Mouse (Mus musculus) embryonic fibroblast, embryonic 13.5 days (primary cell): ENCODE results near the gene Slc9a3r1. TPM values are rescaled to one million over a fixed set of nuclear protein-coding genes. Genes with fewer than 3 reads are reported as not detected.
A peak's percentile ranks its signal among the peaks of the same experiment; 100 is the strongest.

ENCODE experiments used
- H3K27ac ChIP-seq: 2 replicates; pipeline ENCODE4 v1.5.1; 2012; ENCODE audit warnings: low read length, control low read depth, inconsistent platforms; ENCODE audit not compliant: insufficient read depth
- H3K4me1 ChIP-seq: 2 replicates; pipeline ENCODE4 v1.6.1; 2011; ENCODE audit warnings: low read length; ENCODE audit not compliant: control insufficient read depth, insufficient read depth
- H3K4me3 ChIP-seq: 2 replicates; pipeline ENCODE4 v1.5.1; 2011; ENCODE audit warnings: mild to moderate bottlenecking, control low read depth, low read length; ENCODE audit not compliant: insufficient read depth
- CTCF ChIP-seq: IDR thresholded peaks from 2 replicates; pipeline ENCODE4 v1.5.1; 2011; ENCODE audit warnings: mild to moderate bottlenecking, control low read depth, low read length, moderate library complexity, borderline replicate concordance; ENCODE audit not compliant: insufficient read depth
- POLR2A ChIP-seq: IDR thresholded peaks from 2 replicates; pipeline ENCODE4 v1.6.1; 2011; ENCODE audit warnings: low read depth, mild to moderate bottlenecking, control low read depth, low read length, moderate library complexity
- polyA plus RNA-seq: library from polyadenylated mRNA; stranded (reverse); fragments of >200 nt; gene quantifications from 2 replicates; pipeline ENCODE4 v1.2.4, GENCODE M21; 2011; ENCODE audit warnings: low read depth; ENCODE audit not compliant: missing spikeins, insufficient read length

Gene Slc9a3r1
- polyA plus RNA-seq, 1 experiment: 22.3 TPM

DNA sequence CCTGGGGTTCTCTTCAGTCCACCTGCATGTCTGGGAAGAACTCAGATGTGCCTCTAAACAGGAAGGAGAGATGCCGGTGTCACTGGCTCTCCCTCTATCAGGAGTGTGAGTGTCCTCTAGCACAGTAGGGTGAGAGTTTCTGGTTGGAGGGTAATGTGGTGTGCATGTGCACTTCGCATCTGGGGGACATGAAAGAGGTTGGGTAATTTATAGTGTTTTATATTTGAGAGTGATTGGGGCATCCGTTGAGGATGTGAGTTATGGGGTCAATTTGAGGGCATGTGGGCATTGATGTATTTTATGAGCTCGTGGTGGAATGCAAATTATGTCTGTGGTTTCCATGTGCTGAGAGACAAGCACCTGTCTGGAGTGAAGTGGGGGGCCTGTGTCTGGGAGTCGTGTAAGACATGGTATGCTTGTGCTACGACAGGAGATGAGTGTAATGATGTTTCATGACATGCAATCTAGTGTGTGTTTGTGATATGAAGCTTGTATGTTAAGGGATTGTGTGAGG is 12.3 kb upstream of the Slc9a3r1 start:
- no peaks in the 10 kb centered on the region for H3K4me1 ChIP-seq
- no peak overlapping the region for H3K4me3 ChIP-seq
- TF ChIP-seq CTCF (no peak), POLR2A (no peak)
- H3K27ac ChIP-seq: no peak overlapping the region

DNA sequence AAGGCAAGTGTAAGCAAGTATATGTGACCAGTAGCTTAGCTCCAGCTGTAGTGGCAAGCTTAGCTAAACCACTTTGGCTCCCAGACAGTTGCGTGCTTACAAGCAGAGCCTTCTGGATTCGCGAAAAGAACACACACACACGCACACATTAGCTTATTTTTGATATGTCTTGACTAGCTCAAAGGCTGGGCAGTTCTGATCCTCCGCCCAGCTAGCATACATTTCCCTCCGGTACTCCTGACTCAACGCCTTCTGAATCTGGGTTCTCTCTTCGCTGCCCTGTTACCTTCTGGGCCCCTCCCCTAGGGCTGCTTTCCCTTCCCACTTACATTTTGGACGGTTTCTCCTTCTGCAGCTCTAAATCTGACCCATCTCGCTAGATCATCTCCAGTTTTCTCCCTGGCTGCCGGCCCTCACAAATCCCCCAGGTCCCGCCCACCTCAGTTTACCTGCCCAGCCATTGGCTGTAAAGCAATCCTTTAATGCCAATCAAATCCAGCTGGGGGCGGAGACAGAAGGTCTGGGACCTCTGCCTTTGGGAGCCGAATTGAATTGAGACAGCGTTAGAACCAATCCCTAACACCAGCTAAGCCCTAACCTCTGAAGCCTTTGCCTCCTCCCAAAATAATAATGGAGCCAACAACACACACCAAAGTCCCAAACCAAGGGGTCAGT is 11.2 kb upstream of the Slc9a3r1 start:
- no peaks in the 10 kb centered on the region for H3K4me1 ChIP-seq
- TF ChIP-seq POLR2A (no peak), CTCF (no peak)
- peak overlapping the region; percentile 25; the same call in 1 of the 2 replicates for H3K4me3 ChIP-seq
- no peak overlapping the region for H3K27ac ChIP-seq

GRCm38 (mm10) chr11:115153088-115153487 is 10.1 kb upstream of the Slc9a3r1 start:
- TF ChIP-seq CTCF (no peak), POLR2A (no peak)
- Histone ChIP-seq H3K4me1 (no peaks in the 10 kb centered on the region), H3K27ac (no peak overlapping the region), H3K4me3 (no peak overlapping the region)

GRCm38 (mm10) chr11:115153699-115154292 is 9.3 kb upstream of the Slc9a3r1 start:
- no peak overlapping the region for H3K4me3 ChIP-seq
- TF ChIP-seq POLR2A (no peak), CTCF (peak; percentile 82)

DNA sequence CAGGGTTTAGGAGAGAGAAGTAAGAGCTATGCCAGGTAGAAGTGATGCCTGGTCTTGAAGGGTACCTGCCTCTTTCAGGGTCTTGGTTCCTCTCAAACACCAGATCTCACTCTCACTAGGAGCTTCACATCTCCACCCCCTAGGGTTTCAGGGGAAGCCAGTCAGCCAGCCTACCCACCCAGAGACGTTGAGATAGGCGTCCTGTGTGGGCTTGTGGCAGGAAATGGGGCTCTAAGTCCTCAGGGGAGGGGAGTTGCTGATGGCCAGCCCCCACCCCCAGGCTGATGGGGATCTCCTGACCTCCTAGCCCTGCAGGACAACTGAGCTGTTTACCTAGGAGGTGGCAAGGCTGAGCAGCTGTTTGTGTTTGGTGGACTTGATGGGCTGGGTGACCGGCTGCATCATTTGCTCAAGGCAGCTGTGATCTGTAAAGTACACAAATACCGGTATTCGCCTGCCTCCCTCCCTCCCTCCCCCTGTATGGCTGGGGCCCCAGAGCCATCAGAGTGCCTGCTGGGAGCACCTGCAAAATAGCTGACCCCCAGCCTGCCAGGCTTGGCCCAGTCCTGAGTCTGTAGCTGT is 8.0 kb upstream of the Slc9a3r1 start:
- Histone ChIP-seq H3K4me1 (no peaks in the 10 kb centered on the region), H3K27ac (no peak overlapping the region), H3K4me3 (no peak overlapping the region)
- TF ChIP-seq CTCF: no peak
- TF ChIP-seq POLR2A: no peak

More at GRCm38 (mm10) chr11:115153699-115154292, 9.3 kb upstream of the Slc9a3r1 start:
- no peaks in the 10 kb centered on the region for H3K4me1 ChIP-seq
- H3K27ac ChIP-seq: no peak overlapping the region

DNA sequence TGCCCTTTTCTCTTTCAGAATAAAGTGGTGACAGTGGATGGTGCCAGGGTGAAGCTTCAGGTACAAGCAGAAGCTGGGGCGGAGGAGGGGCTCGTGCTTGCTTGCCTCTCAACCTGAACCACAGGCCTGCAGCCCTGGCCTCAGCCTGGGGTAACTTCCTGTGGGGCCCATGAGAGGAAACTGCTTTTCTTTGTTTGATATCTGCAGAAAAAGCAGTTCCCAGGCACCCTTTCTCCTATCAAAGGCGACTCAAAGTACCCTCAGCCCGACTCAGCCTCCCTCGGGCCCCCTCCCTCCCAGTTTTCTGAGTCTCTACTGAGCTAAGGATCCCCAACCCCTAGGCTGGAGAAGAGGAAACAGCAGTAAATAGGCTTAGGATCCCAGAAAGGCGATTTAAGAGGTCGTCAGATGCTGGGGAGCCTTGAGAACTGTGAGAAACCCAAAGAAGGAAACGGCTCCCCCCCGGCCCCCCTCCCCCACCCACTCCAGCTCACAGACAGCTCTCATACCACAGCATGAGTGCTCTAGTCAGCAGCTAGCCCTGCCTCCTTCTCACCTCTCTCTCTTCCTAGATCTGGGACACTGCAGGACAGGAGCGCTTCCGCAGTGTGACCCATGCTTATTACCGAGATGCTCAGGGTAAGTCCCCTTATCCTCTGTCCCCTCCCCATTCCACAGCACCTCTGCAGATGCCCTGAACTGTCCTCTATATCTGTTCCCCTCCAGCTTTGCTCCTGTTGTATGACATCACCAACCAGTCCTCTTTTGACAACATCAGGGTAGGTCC is 5.0 kb upstream of the Slc9a3r1 start:
- TF ChIP-seq POLR2A (no peak), CTCF (no peak)
- Histone ChIP-seq H3K27ac (no peak overlapping the region), H3K4me3 (no peak overlapping the region), H3K4me1 (no peaks in the 10 kb centered on the region)

- H3K4me1 ChIP-seq: no peaks in the 10 kb centered on the region
- TF ChIP-seq POLR2A (no peak), CTCF (peak; percentile 41; the same call in 1 of the 2 replicates)
- H3K4me3 ChIP-seq: no peak overlapping the region
- no peak overlapping the region for H3K27ac ChIP-seq
These were observed 2.9 kb upstream of the Slc9a3r1 start for GRCm38 (mm10) chr11:115160016-115160797.

GRCm38 (mm10) chr11:115160883-115161577 is 2.1 kb upstream of the Slc9a3r1 start:
- Histone ChIP-seq H3K4me1 (no peaks in the 10 kb centered on the region), H3K4me3 (no peak overlapping the region), H3K27ac (no peak overlapping the region)
- TF ChIP-seq CTCF: peak; percentile 91
- no peak for TF ChIP-seq POLR2A
